Mouse (Mus musculus) midbrain, embryonic 13.5 days (tissue): ENCODE results near the gene Bicral. TPM values are rescaled to one million over a fixed set of nuclear protein-coding genes. Genes with fewer than 3 reads are reported as not detected.
"Not testable (repeated sequence)": the region's sequence is repeated elsewhere in the genome, so short reads cannot be mapped to it uniquely, and the experiment has no call there.

Experiments used
- ATAC-seq: fragments of 200-750 bp; cut with Nextera tagmentation; 2 replicates; pipeline ENCODE4 v1.8.0; 2017; ENCODE audit warnings: mild to moderate bottlenecking, moderate TSS enrichment, moderate library complexity
- H3K27ac ChIP-seq: fragments of 300-500 bp; sonication (generic); 2 replicates; pipeline ENCODE4 v1.5.1; 2015; ENCODE audit warnings: inconsistent platforms, mild to moderate bottlenecking, moderate library complexity
- H3K27me3 ChIP-seq: fragments of 300-500 bp; sonication (generic); 2 replicates; pipeline ENCODE4 v1.6.1; 2015; ENCODE audit warnings: mild to moderate bottlenecking, inconsistent platforms
- H3K36me3 ChIP-seq: fragments of 300-500 bp; sonication (generic); 2 replicates; pipeline ENCODE4 v1.6.1; 2015; ENCODE audit warnings: mild to moderate bottlenecking, inconsistent platforms
- H3K4me1 ChIP-seq: fragments of 300-500 bp; sonication (generic); replicated peaks from 2 replicates; pipeline ENCODE4 v1.6.1; 2015; ENCODE audit warnings: inconsistent platforms
- H3K4me2 ChIP-seq: fragments of 300-500 bp; sonication (generic); replicated peaks from 2 replicates; pipeline ENCODE4 v1.6.1; 2015; ENCODE audit warnings: moderate library complexity, mild to moderate bottlenecking, inconsistent platforms
- H3K4me3 ChIP-seq: fragments of 300-500 bp; sonication (generic); replicated peaks from 2 replicates; pipeline ENCODE4 v1.5.1; 2015; ENCODE audit warnings: mild to moderate bottlenecking, inconsistent platforms
- H3K9ac ChIP-seq: fragments of 300-500 bp; sonication (generic); replicated peaks from 2 replicates; pipeline ENCODE4 v1.6.1; 2015; ENCODE audit warnings: mild to moderate bottlenecking, inconsistent platforms
- H3K9me3 ChIP-seq: fragments of 300-500 bp; sonication (generic); 2 replicates; pipeline ENCODE4 v1.6.1; 2016; ENCODE audit warnings: mild to moderate bottlenecking, inconsistent platforms
- WGBS: fragments of 180-500 bp; shearing (Covaris S2); methylation state at CpG from one replicate; pipeline ENCODE4 v1.1.7; 2015; 5-methylcytosine and 5-hydroxymethylcytosine counted together
- polyA plus RNA-seq: library from polyadenylated mRNA; unstranded; fragments of >200 nt; fragmentation: Nextera tagmentation; extraction: Ambion mirVana; gene quantifications from 2 replicates; pipeline ENCODE4 v1.2.1, GENCODE M21; 2015

Gene Bicral
- polyA plus RNA-seq, 1 experiment from 2014 or later = 9.4 TPM

DNA sequence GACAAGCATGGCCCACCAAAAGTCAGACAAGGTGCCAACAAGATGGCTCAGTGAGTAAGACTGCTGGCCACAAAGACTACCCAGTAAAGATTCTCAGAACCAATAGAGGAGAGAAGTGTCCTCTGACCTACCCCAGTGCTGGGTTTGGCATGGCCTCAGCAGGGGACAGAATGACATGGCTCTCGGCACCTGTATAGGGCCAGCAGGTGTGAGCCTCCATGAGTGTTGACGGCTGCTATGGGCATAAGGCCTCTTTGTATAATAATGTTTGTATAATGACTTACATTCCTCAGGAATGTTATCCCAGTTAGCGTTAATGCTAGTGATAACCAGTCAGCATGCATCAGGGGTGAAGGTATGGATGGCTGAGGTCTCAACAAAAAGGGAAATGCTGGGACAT lies 82.2 kb downstream of the Bicral start:
- Histone ChIP-seq H3K27me3 (no peaks in the 10 kb centered on the region), H3K4me1 (peaks cover 31% of the 10 kb centered on the region), H3K27ac (no peak overlapping the region), H3K4me2 (no peak overlapping the region), H3K4me3 (no peak overlapping the region), H3K9ac (no peak overlapping the region), H3K9me3 (no peaks in the 10 kb centered on the region), H3K36me3 (peaks cover 66% of the 10 kb centered on the region)
- ATAC-seq = no peak
- 93% methylated on average over 3 of the region's 3 CpGs for WGBS

DNA sequence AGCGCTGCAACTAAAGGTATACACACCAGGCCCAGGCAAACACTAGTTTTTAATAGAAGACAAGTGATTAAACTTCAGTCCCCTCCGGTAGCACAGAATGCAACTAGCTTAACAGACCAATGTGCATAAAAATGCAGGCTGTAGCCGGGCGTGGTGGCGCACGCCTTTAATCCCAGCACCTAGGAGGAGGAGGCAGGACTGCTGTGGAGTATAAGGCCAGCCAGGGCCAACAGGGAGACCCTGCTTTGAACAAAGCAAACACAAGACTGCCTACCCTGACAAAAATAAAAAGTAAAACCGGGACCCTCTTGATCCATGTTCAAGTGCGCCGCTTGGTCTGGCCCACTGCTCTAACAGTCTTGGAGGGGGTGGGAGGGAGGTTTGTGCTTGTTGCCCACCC lies 83.2 kb downstream of the Bicral start:
- 95% methylated on average over 9 of the region's 9 CpGs for WGBS
- Histone ChIP-seq H3K27me3 (no peaks in the 10 kb centered on the region), H3K4me1 (peaks cover 23% of the 10 kb centered on the region), H3K9me3 (no peaks in the 10 kb centered on the region), H3K27ac (no peak overlapping the region), H3K4me3 (no peak overlapping the region), H3K9ac (no peak overlapping the region), H3K4me2 (no peak overlapping the region), H3K36me3 (peaks cover 61% of the 10 kb centered on the region)
- no peak for ATAC-seq

GRCm38 (mm10) chr17:46774131-46774472 lies 84.2 kb downstream of the Bicral start:
- WGBS = 50% methylated on average over 2 of the region's 2 CpGs
- H3K4me1 ChIP-seq = peaks cover 23% of the 10 kb centered on the region
- H3K36me3 ChIP-seq = peaks cover 52% of the 10 kb centered on the region
- no peaks in the 10 kb centered on the region for H3K9me3 ChIP-seq
- 0 out of 2 replicates have a peak overlapping the region, but pooled peaks have one; percentile 90 for H3K4me3 ChIP-seq
- no peak overlapping the region for H3K27ac ChIP-seq
- no peaks in the 10 kb centered on the region for H3K27me3 ChIP-seq
- H3K9ac ChIP-seq = no peak overlapping the region; the same call in 1 of the 2 replicates
- ATAC-seq = no peak
- H3K4me2 ChIP-seq = peak overlapping the region; percentile 96

GRCm38 (mm10) chr17:46773278-46774130 lies 84.8 kb downstream of the Bicral start:
- Histone ChIP-seq H3K27ac (peak overlapping the region; percentile 77; the same call in 1 of the 2 replicates), H3K4me1 (peaks cover 23% of the 10 kb centered on the region), H3K9ac (peak overlapping the region; percentile 88), H3K9me3 (no peaks in the 10 kb centered on the region), H3K4me3 (peak overlapping the region; percentile 90), H3K27me3 (no peaks in the 10 kb centered on the region), H3K36me3 (peaks cover 46% of the 10 kb centered on the region), H3K4me2 (peak overlapping the region; percentile 96)
- WGBS = 7% methylated on average over 19 of the region's 20 CpGs
- no peak for ATAC-seq

GRCm38 (mm10) chr17:46772404-46773277 lies 85.6 kb downstream of the Bicral start, which contains the start of gene 2310039H08Rik:
TSS of gene 2310039H08Rik (plus strand) at chr17:46772635.
- Histone ChIP-seq H3K4me2 (peak within 1 kb of the TSS; percentile 96), H3K4me1 (peaks cover 23% of the 10 kb centered on the region), H3K9me3 (no peaks in the 10 kb centered on the region), H3K27ac (peak within 1 kb of the TSS; percentile 77), H3K4me3 (peak within 1 kb of the TSS; percentile 90), H3K9ac (peak within 1 kb of the TSS; percentile 88), H3K36me3 (peaks cover 37% of the 10 kb centered on the region), H3K27me3 (no peaks in the 10 kb centered on the region)
- peak; percentile 95 for ATAC-seq
- WGBS = under 1% methylated on average over 50 of the region's 50 CpGs

DNA sequence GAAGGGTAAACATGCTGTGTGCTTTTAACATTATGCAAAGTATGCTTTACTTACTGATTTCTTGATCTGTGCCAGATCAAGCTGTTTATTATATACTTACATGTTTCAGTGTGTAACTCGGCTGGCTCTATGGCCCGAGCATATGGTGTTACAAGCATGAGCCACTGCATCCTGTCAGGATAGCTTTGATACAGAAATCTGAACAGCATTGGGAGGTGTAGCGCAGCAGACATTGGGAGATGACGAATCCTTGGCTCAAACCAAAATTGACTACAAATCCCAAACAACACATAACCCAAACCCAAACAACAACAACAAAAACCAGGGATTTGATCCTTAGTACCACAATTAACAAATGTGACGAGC lies 86.3 kb downstream of the Bicral start:
- peak; percentile 53 for ATAC-seq
- Histone ChIP-seq H3K9ac (peak overlapping the region; percentile 88), H3K27me3 (no peaks in the 10 kb centered on the region), H3K4me2 (peak overlapping the region; percentile 96), H3K27ac (peak overlapping the region; percentile 77; the same call in 1 of the 2 replicates), H3K4me1 (peaks cover 23% of the 10 kb centered on the region), H3K9me3 (no peaks in the 10 kb centered on the region), H3K4me3 (peak overlapping the region; percentile 90), H3K36me3 (peaks cover 31% of the 10 kb centered on the region)
- WGBS = 7% methylated on average over 5 of the region's 5 CpGs

DNA sequence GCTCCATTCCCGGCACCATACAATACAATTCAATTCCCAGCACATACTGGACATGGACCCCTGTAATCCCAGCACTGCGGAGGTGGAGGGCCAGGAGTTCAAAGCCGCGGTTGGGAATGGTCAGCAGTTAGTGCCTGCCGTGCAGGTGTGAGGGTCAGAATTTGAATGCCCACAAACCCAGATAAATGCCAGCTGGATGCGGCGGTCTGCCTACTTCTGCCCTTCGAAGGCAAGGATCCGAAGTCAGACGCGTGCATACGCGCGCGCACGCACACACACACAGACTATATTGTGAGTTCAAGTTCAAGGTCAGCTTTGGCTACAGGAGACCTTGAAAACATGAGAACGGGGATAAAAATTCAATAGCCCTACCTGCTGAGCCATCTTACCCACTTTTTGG lies 86.7 kb downstream of the Bicral start:
- Histone ChIP-seq H3K36me3 (peaks cover 27% of the 10 kb centered on the region), H3K4me2 (peak overlapping the region; percentile 96), H3K4me1 (peaks cover 23% of the 10 kb centered on the region), H3K27ac (0 out of 2 replicates have a peak overlapping the region, but pooled peaks have one; percentile 77), H3K9ac (peak overlapping the region; percentile 88), H3K27me3 (no peaks in the 10 kb centered on the region), H3K4me3 (peak overlapping the region; percentile 90), H3K9me3 (no peaks in the 10 kb centered on the region)
- 70% methylated on average over 17 of the region's 17 CpGs for WGBS
- no peak for ATAC-seq

GRCm38 (mm10) chr17:46771025-46771424 lies 87.3 kb downstream of the Bicral start:
- no peak overlapping the region for H3K4me3 ChIP-seq
- no peaks in the 10 kb centered on the region for H3K27me3 ChIP-seq
- H3K27ac ChIP-seq = no peak overlapping the region
- H3K36me3 ChIP-seq = peaks cover 21% of the 10 kb centered on the region
- ATAC-seq = no peak
- WGBS = 81% methylated on average over 4 of the region's 4 CpGs
- H3K4me2 ChIP-seq = no peak overlapping the region
- H3K4me1 ChIP-seq = peaks cover 23% of the 10 kb centered on the region
- H3K9me3 ChIP-seq = no peaks in the 10 kb centered on the region
- H3K9ac ChIP-seq = no peak overlapping the region

- no peaks in the 10 kb centered on the region for H3K9me3 ChIP-seq
- WGBS = 93% methylated on average over 11 of the region's 11 CpGs
- no peak overlapping the region for H3K27ac ChIP-seq
- no peak overlapping the region for H3K9ac ChIP-seq
- peaks cover 16% of the 10 kb centered on the region for H3K36me3 ChIP-seq
- peaks cover 23% of the 10 kb centered on the region for H3K4me1 ChIP-seq
- no peaks in the 10 kb centered on the region for H3K27me3 ChIP-seq
- H3K4me3 ChIP-seq = no peak overlapping the region
- no peak overlapping the region for H3K4me2 ChIP-seq
- ATAC-seq = no peak
Measured at GRCm38 (mm10) chr17:46770546-46770945, 87.7 kb downstream of the Bicral start.

DNA sequence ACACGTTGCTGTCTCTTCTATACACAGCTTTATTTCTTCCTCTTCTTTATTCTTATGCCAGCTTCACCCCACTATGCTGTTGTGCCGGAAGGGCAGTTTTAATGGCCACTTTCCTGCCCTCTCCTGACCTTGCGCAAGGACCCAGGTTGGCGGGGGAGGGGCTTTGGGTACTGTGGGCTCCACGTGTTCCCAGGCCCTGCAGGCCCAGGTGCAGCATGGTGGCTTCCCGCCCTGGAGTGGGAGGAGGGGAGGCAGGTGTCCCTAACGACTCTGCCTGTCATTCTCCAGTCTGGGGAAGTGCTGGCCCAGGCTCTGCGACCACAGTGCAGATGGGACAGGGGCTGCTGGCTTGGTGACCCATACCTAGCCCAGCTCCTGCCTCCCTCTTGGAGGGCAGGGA lies 90.4 kb downstream of the Bicral start:
- H3K36me3 ChIP-seq = no peaks in the 10 kb centered on the region
- H3K4me2 ChIP-seq = no peak overlapping the region
- H3K27me3 ChIP-seq = no peaks in the 10 kb centered on the region
- H3K9ac ChIP-seq = no peak overlapping the region
- H3K9me3 ChIP-seq = no peaks in the 10 kb centered on the region
- no peak overlapping the region for H3K27ac ChIP-seq
- WGBS = 68% methylated on average over 8 of the region's 8 CpGs
- H3K4me1 ChIP-seq = peaks cover 8% of the 10 kb centered on the region
- no peak for ATAC-seq
- H3K4me3 ChIP-seq = no peak overlapping the region

GRCm38 (mm10) chr17:46764916-46765315 lies 93.4 kb downstream of the Bicral start:
- not testable (repeated sequence) for H3K9me3 ChIP-seq
- 70% methylated on average over 9 of the region's 9 CpGs for WGBS

GRCm38 (mm10) chr17:46763544-46763943 lies 94.7 kb downstream of the Bicral start, which contains the start of gene Ptcra:
TSS of gene Ptcra (minus strand) at chr17:46763712.
- Histone ChIP-seq H3K9me3 (no peaks in the 10 kb centered on the region), H3K4me3 (no peak within 1 kb of the TSS), H3K9ac (no peak within 1 kb of the TSS), H3K36me3 (no peaks in the 10 kb centered on the region), H3K4me2 (no peak within 1 kb of the TSS), H3K4me1 (no peaks in the 10 kb centered on the region), H3K27ac (no peak within 1 kb of the TSS), H3K27me3 (no peaks in the 10 kb centered on the region)
- WGBS = 57% methylated on average over 2 of the region's 2 CpGs
- ATAC-seq = no peak

More at GRCm38 (mm10) chr17:46764916-46765315, 93.4 kb downstream of the Bicral start:
- not testable (repeated sequence) for H3K4me3 ChIP-seq, H3K36me3 ChIP-seq, ATAC-seq, H3K4me1 ChIP-seq, H3K9ac ChIP-seq, H3K4me2 ChIP-seq, H3K27ac ChIP-seq, H3K27me3 ChIP-seq
